Mouse (Mus musculus) liver, embryonic 14.5 days (tissue): Measurements from ENCODE around the gene Eea1. TPM values are rescaled to one million over a fixed set of nuclear protein-coding genes. Genes with fewer than 3 reads are reported as not detected.

Experiments used
- ATAC-seq: fragments of 200-750 bp; cut with Nextera tagmentation; 2 replicates; pipeline ENCODE4 v1.8.0; 2017; ENCODE audit warnings: moderate number of reproducible peaks, mild to moderate bottlenecking, moderate library complexity; ENCODE audit not compliant: insufficient read depth
- DNase-seq, 3 experiments: peaks; one replicate each; pipeline ENCODE4 v3.0.0-alpha.2; 2012 to 2013; ENCODE audit warnings: low read depth in 3 of 3, low spot score in 3 of 3
- H3K27ac ChIP-seq: fragments of 300-500 bp; sonication (generic); 2 replicates; pipeline ENCODE4 v1.5.1; 2014; ENCODE audit warnings: moderate library complexity, mild to moderate bottlenecking, control low read depth, inconsistent platforms
- H3K27me3 ChIP-seq: fragments of 300-500 bp; sonication (generic); 2 replicates; pipeline ENCODE4 v1.6.1; 2014; ENCODE audit warnings: mild to moderate bottlenecking, low read length, moderate library complexity; ENCODE audit not compliant: control insufficient read depth, insufficient read depth
- H3K36me3 ChIP-seq: fragments of 300-500 bp; sonication (generic); replicated peaks from 2 replicates; pipeline ENCODE4 v1.6.1; 2014; ENCODE audit warnings: low read depth; ENCODE audit not compliant: control insufficient read depth, insufficient read depth
- H3K4me1 ChIP-seq, 2 experiments: fragments of 200-500 bp in 1 of 2; fragments of 300-500 bp in 1 of 2; sonication (generic) in 1 of 2; replicated peaks; 2 replicates each; pipeline ENCODE4 v1.6.1; 2012 to 2014; ENCODE audit warnings: antibody characterized with exemption in 1 of 2, inconsistent platforms in 1 of 2, low read length in 1 of 2; ENCODE audit not compliant: control insufficient read depth in 2 of 2, insufficient read depth in 2 of 2
- H3K4me2 ChIP-seq: fragments of 300-500 bp; sonication (generic); 2 replicates; pipeline ENCODE4 v1.6.1; 2014; ENCODE audit warnings: low read depth, mild to moderate bottlenecking, control low read depth, moderate library complexity
- H3K4me3 ChIP-seq, 2 experiments: fragments of 200-500 bp in 1 of 2; fragments of 300-500 bp in 1 of 2; sonication (generic) in 1 of 2; 2 replicates each; pipeline ENCODE4 v1.5.1; 2012 to 2014; ENCODE audit warnings: low read depth in 2 of 2, low read length in 2 of 2, mild to moderate bottlenecking in 2 of 2, control low read depth in 1 of 2, inconsistent platforms in 1 of 2, moderate library complexity in 1 of 2; ENCODE audit not compliant: insufficient read depth in 1 of 2
- H3K9ac ChIP-seq: fragments of 300-500 bp; sonication (generic); replicated peaks from 2 replicates; pipeline ENCODE4 v1.6.1; 2014; ENCODE audit warnings: mild to moderate bottlenecking, control low read depth, moderate library complexity
- H3K9me3 ChIP-seq: fragments of 300-500 bp; sonication (generic); 2 replicates; pipeline ENCODE4 v1.6.1; 2016; ENCODE audit warnings: low read length, mixed read lengths; ENCODE audit not compliant: control insufficient read depth
- CTCF ChIP-seq: IDR thresholded peaks from 2 replicates; pipeline ENCODE4 v1.5.1; 2016; ENCODE audit warnings: antibody characterized with exemption, low read depth, control low read depth
- EP300 ChIP-seq: IDR thresholded peaks from 2 replicates; pipeline ENCODE4 v1.6.1; 2016; ENCODE audit warnings: antibody characterized with exemption, low read depth
- WGBS: fragments of 180-500 bp; shearing (Covaris S2); extraction: QIAGEN DNeasy Blood & Tissue Kit; methylation state at CpG from one replicate; pipeline ENCODE4 v1.1.7; 2014; ENCODE audit not compliant: insufficient replicate concordance; 5-methylcytosine and 5-hydroxymethylcytosine counted together
- polyA plus RNA-seq, 2 experiments: library from polyadenylated mRNA; depleted of rRNA in 1 of 2; stranded (reverse) in 1 of 2; unstranded in 1 of 2; fragments of >200 nt; fragmentation: Nextera tagmentation in 1 of 2; extraction: Ambion mirVana in 1 of 2; gene quantifications; 2 replicates each; pipeline versions ENCODE4 v1.2.1 to v1.2.3; 2012 to 2014

Eea1 gene
- polyA plus RNA-seq, 2 experiments: 4.2 to 8.9 TPM

GRCm38 (mm10) chr10:95991176-95991575 is 50.7 kb downstream of the Eea1 start:
- H3K9me3 ChIP-seq: no peaks in the 10 kb centered on the region
- no peaks in the 10 kb centered on the region for H3K27me3 ChIP-seq
- H3K36me3 ChIP-seq: no peaks in the 10 kb centered on the region
- WGBS: 78% methylated on average over 1 of the region's 1 CpGs
- no peaks in the 10 kb centered on the region for H3K4me1 ChIP-seq
- no peak overlapping the region for H3K27ac ChIP-seq
- TF ChIP-seq EP300 (no peak), CTCF (no peak)
- DNase-seq (no peak), ATAC-seq (no peak)
- H3K9ac ChIP-seq: no peak overlapping the region
- no peak overlapping the region for H3K4me2 ChIP-seq
- H3K4me3 ChIP-seq: no peak overlapping the region

DNA sequence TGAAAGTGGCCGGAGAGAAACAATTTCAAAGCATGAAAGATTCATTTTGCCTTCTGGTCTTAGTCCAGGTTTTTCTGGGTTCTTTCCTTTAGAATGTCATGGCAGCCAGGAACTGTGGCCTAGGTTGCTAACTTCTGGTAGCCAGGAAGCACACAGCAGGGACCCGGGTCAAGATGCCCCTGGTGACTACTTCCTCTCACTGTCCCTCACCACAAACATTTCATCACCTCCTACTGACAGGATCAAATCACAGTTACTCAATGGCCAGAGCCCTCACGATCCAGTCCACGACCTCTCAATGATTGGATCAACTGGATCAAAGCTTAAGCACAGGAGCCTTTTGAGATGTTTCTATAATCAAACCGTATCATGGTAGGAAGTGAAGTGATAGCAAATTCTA is 60.5 kb downstream of the Eea1 start:
- Histone ChIP-seq H3K4me2 (no peak overlapping the region), H3K9me3 (no peaks in the 10 kb centered on the region), H3K27me3 (no peaks in the 10 kb centered on the region), H3K4me1 (no peaks in the 10 kb centered on the region), H3K36me3 (no peaks in the 10 kb centered on the region), H3K27ac (no peak overlapping the region), H3K9ac (no peak overlapping the region), H3K4me3 (no peak overlapping the region)
- no peak for ATAC-seq
- no peak for DNase-seq
- 62% methylated on average over 5 of the region's 5 CpGs for WGBS
- TF ChIP-seq EP300 (no peak), CTCF (no peak)

GRCm38 (mm10) chr10:96015738-96016137 is 75.3 kb downstream of the Eea1 start:
- ATAC-seq (no peak), DNase-seq (no peak)
- no peak overlapping the region for H3K4me3 ChIP-seq
- TF ChIP-seq CTCF (no peak), EP300 (no peak)
- H3K36me3 ChIP-seq: peaks cover 12% of the 10 kb centered on the region
- H3K4me1 ChIP-seq: no peaks in the 10 kb centered on the region
- H3K9ac ChIP-seq: no peak overlapping the region
- H3K27me3 ChIP-seq: no peaks in the 10 kb centered on the region
- H3K4me2 ChIP-seq: no peak overlapping the region
- no peak overlapping the region for H3K27ac ChIP-seq
- no peaks in the 10 kb centered on the region for H3K9me3 ChIP-seq

DNA sequence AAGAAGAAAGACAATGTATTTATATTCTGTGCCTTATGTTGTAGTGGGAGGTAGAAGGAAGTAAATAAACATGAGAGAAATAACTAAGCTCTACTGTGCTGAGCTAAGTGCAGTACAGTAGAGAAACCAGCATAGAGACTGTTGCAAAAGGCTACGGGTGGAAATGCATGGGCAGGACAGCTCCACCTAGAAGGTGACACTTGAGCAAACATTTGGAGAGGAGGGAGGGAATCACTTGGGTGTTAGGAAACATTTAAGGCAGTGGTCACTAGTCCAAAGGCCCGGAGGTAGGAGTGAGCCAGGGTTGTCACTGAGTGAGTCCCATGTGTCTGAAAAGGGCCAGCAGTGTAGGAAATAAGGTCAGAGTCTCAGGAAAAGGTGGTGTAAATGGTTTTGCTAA is 77.0 kb downstream of the Eea1 start:
- DNase-seq (no peak), ATAC-seq (no peak)
- 72% methylated on average over 2 of the region's 2 CpGs for WGBS
- no peaks in the 10 kb centered on the region for H3K9me3 ChIP-seq
- no peak overlapping the region for H3K27ac ChIP-seq
- H3K9ac ChIP-seq: no peak overlapping the region
- peaks cover under 1% of the 10 kb centered on the region for H3K36me3 ChIP-seq
- H3K27me3 ChIP-seq: no peaks in the 10 kb centered on the region
- no peak overlapping the region for H3K4me2 ChIP-seq
- no peak overlapping the region for H3K4me3 ChIP-seq
- H3K4me1 ChIP-seq: no peaks in the 10 kb centered on the region
- TF ChIP-seq CTCF: no peak

- peak; percentile 57 for TF ChIP-seq CTCF
- TF ChIP-seq EP300: no peak
- Histone ChIP-seq H3K4me2 (no peak overlapping the region), H3K36me3 (no peaks in the 10 kb centered on the region), H3K27ac (no peak overlapping the region), H3K9ac (no peak overlapping the region), H3K9me3 (no peaks in the 10 kb centered on the region), H3K4me1 (no peaks in the 10 kb centered on the region), H3K27me3 (no peaks in the 10 kb centered on the region), H3K4me3 (no peak overlapping the region)
- DNase-seq: no peak
- no peak; the same call in 1 of the 2 replicates for ATAC-seq
- 68% methylated on average over 10 of the region's 10 CpGs for WGBS
These were observed 93.0 kb downstream of the Eea1 start for GRCm38 (mm10) chr10:96033356-96033984.
